8 mouse cellular contexts compared by ENCODE assay signal in genomic region chr5:141240841-141241543, GRCm38 (mm10). TPM values are rescaled to one million over a fixed set of nuclear protein-coding genes. Genes with fewer than 3 reads are reported as not detected.
DNase-seq lines count a peak whose midpoint lies in the region; ATAC-seq and TF ChIP-seq lines count a peak whose summit lies in the region.

Gene Sdk1 (plus strand): TSS chr5:141241490.

- H3K9me3 ChIP-seq in ES-Bruce4 (replicated peaks; ENCODE audit: control insufficient read depth, insufficient read depth, low read length, poor library complexity, severe bottlenecking), result no peaks in the 10 kb centered on the region; the same call in 1 of the 2 replicates
- no peaks in the 10 kb centered on the region for H3K9me3 ChIP-seq in forebrain, embryonic 16.5 days (ENCODE audit: control insufficient read depth, low read length)
- no peaks in the 10 kb centered on the region for H3K9me3 ChIP-seq in liver, embryonic 16.5 days (replicated peaks; ENCODE audit: control insufficient read depth, low read length)
- H3K9me3 ChIP-seq in neural tube, embryonic 14.5 days (ENCODE audit: control insufficient read depth, low read length), result no peaks in the 10 kb centered on the region

- peak; percentile 89 for DNase-seq in cerebellum, adult 11 months
- peak; percentile 98 to 99 for DNase-seq in heart, postnatal 14 days
- DNase-seq in large intestine, adult 2 months (ENCODE audit: low read depth, low spot score), result peak; percentile 54
- DNase-seq in telencephalon, adult 2 months (ENCODE audit: low read depth, low spot score), result peak; percentile 65

- ATAC-seq in forebrain, embryonic 16.5 days, result peak; percentile 97
- peak; percentile 90 for ATAC-seq in liver, embryonic 16.5 days (ENCODE audit: low read depth)
- peak; percentile 97 for ATAC-seq in neural tube, embryonic 14.5 days (ENCODE audit: low read depth)

- peak within 1 kb of the TSS; percentile 93 for H3K4me2 ChIP-seq in forebrain, embryonic 16.5 days (ENCODE audit: low read length)
- H3K4me2 ChIP-seq in liver, embryonic 16.5 days (ENCODE audit: low read depth, low read length), result peak within 1 kb of the TSS; percentile 64
- H3K4me2 ChIP-seq in neural tube, embryonic 14.5 days (ENCODE audit: low read depth, low read length), result peak within 1 kb of the TSS; percentile 97

- TF ChIP-seq POLR2A in ES-Bruce4 (IDR thresholded peaks at IDR 0.05; ENCODE audit: insufficient read depth, low read length), result no peak

- TF ChIP-seq EP300 in ES-Bruce4 (IDR thresholded peaks at IDR 0.05; ENCODE audit: insufficient read depth, low read depth, low read length), result no peak

- H3K9ac ChIP-seq in ES-Bruce4 (ENCODE audit: low read depth, poor library complexity, severe bottlenecking), result peak within 1 kb of the TSS; percentile 98
- H3K9ac ChIP-seq in forebrain, embryonic 16.5 days (replicated peaks; ENCODE audit: low read depth, low read length), result peak within 1 kb of the TSS; percentile 71
- peak within 1 kb of the TSS; percentile 62 for H3K9ac ChIP-seq in liver, embryonic 16.5 days (ENCODE audit: low read depth, low read length)
- peak within 1 kb of the TSS; percentile 74 for H3K9ac ChIP-seq in neural tube, embryonic 14.5 days (replicated peaks; ENCODE audit: low read depth, low read length)

- peak; percentile 34 for TF ChIP-seq CTCF in ES-Bruce4 (IDR thresholded peaks at IDR 0.05; ENCODE audit: low read depth, low read length)

- H3K36me3 ChIP-seq in ES-Bruce4 (ENCODE audit: control insufficient read depth, insufficient read depth, low read length, poor library complexity, severe bottlenecking), result no peaks in the 10 kb centered on the region
- H3K36me3 ChIP-seq in forebrain, embryonic 16.5 days (ENCODE audit: control insufficient read depth, insufficient read depth), result no peaks in the 10 kb centered on the region
- H3K36me3 ChIP-seq in liver, embryonic 16.5 days (ENCODE audit: control insufficient read depth, insufficient read depth), result no peaks in the 10 kb centered on the region
- H3K36me3 ChIP-seq in neural tube, embryonic 14.5 days (ENCODE audit: control insufficient read depth, insufficient read depth, low read length), result no peaks in the 10 kb centered on the region

- WGBS in forebrain, embryonic 16.5 days, result under 1% methylated on average over 58 of the region's 77 CpGs
- under 1% methylated on average over 76 of the region's 77 CpGs for WGBS in large intestine, adult 2 months
- WGBS in liver, embryonic 16.5 days (ENCODE audit: insufficient replicate concordance), result under 1% methylated on average over 55 of the region's 77 CpGs
- under 1% methylated on average over 56 of the region's 77 CpGs for WGBS in neural tube, embryonic 14.5 days

- intact Hi-C loops in heart, postnatal 14 days (cut with DNase I), result loop anchor here (2.0 to 10.0 kb wide), 3 partner anchors 744 to 1078 kb away; no protein-coding TSS in a partner anchor

- H3K4me3 ChIP-seq in ES-Bruce4 (ENCODE audit: low read depth, low read length), result peak within 1 kb of the TSS; percentile 79
- H3K4me3 ChIP-seq in forebrain, embryonic 16.5 days (replicated peaks; ENCODE audit: low read length), result peak within 1 kb of the TSS; percentile 53
- H3K4me3 ChIP-seq in liver, embryonic 16.5 days (ENCODE audit: low read depth, low read length), result peak within 1 kb of the TSS; percentile 60
- peak within 1 kb of the TSS; percentile 65 for H3K4me3 ChIP-seq in neural tube, embryonic 14.5 days (ENCODE audit: low read depth, low read length)

- peaks cover 5% of the 10 kb centered on the region for H3K4me1 ChIP-seq in ES-Bruce4 (ENCODE audit: control insufficient read depth, insufficient read depth, low read length)
- H3K4me1 ChIP-seq in forebrain, embryonic 16.5 days (replicated peaks; ENCODE audit: control insufficient read depth, insufficient read depth, low read length), result peaks cover 34% of the 10 kb centered on the region
- H3K4me1 ChIP-seq in liver, embryonic 16.5 days (ENCODE audit: control insufficient read depth, low read depth, low read length), result no peaks in the 10 kb centered on the region
- H3K4me1 ChIP-seq in neural tube, embryonic 14.5 days (ENCODE audit: control insufficient read depth, insufficient read depth, low read length), result peaks cover 23% of the 10 kb centered on the region

- no peak within 1 kb of the TSS for H3K27ac ChIP-seq in ES-Bruce4 (ENCODE audit: insufficient read depth, low read length)
- no peak within 1 kb of the TSS for H3K27ac ChIP-seq in forebrain, embryonic 16.5 days (ENCODE audit: low read length)
- H3K27ac ChIP-seq in liver, embryonic 16.5 days (ENCODE audit: low read length), result no peak within 1 kb of the TSS
- 0 out of 2 replicates have a peak within 1 kb of the TSS, but pooled peaks have one; percentile 34 for H3K27ac ChIP-seq in neural tube, embryonic 14.5 days (ENCODE audit: low read depth, low read length)

- H3K27me3 ChIP-seq in ES-Bruce4 (ENCODE audit: control insufficient read depth, insufficient read depth, low read length, poor library complexity, severe bottlenecking), result peaks cover 11% of the 10 kb centered on the region
- H3K27me3 ChIP-seq in forebrain, embryonic 16.5 days (replicated peaks; ENCODE audit: control insufficient read depth, insufficient read depth, low read length), result peaks cover 27% of the 10 kb centered on the region
- peaks cover 45% of the 10 kb centered on the region for H3K27me3 ChIP-seq in liver, embryonic 16.5 days (ENCODE audit: control insufficient read depth, insufficient read depth, low read depth, low read length)
- H3K27me3 ChIP-seq in neural tube, embryonic 14.5 days (ENCODE audit: control insufficient read depth, insufficient read depth, low read length), result peaks cover 6% of the 10 kb centered on the region

RNA-seq across cellular contexts. Expression of gene Sdk1, which starts in this region (rescaled TPM):
- 0.70 and 1.6 TPM in 2 replicates for polyA plus RNA-seq in ES-Bruce4 (2011; ENCODE audit: insufficient read depth, insufficient read length, low read depth, missing spikeins)
- polyA plus RNA-seq in forebrain, embryonic 16.5 days (2015; fragmentation: Nextera tagmentation; extraction: Ambion mirVana), result 1.3 and 1.6 TPM in 2 replicates
- total RNA-seq in heart, postnatal 14 days (2021), result 1 to 10 TPM; 3.0 to 3.3 TPM
- 0.71 and 1.1 TPM in 2 replicates for polyA plus RNA-seq in large intestine, adult 2 months (2012; rRNA removed)
- 0.22 and 0.23 TPM in 2 replicates for polyA plus RNA-seq in liver, embryonic 16.5 days (2015; fragmentation: Nextera tagmentation; extraction: Ambion mirVana)
- 3.1 and 3.4 TPM in 2 replicates for polyA plus RNA-seq in neural tube, embryonic 14.5 days (2014; fragmentation: Nextera tagmentation; extraction: Ambion mirVana)

Comparison
In these comparisons a context has a peak if more than half of its experiments do, and no peak if none do; other contexts are left out.
1. Peak in ATAC-seq, H3K4me3 ChIP-seq, H3K9ac ChIP-seq and H3K4me2 ChIP-seq in liver, embryonic 16.5 days; RNA of the gene not detected or under 1 TPM.